Mouse (Mus musculus): ENCODE measurements at regions not wholly inside any gene's neighbourhood (a gene's known extent, or its start where the extent isn't known, plus 50 kb on each side); places are given as distances from the start of the nearest gene placed in this dataset.

GRCm38 (mm10) chrX:77009336-77009735, 406.6 kb upstream of the Cldn34d start:
- DNase-seq (ENCODE audit: low spot score in 2 of 2) = no peak
- intact Hi-C loops (cut with DNase I) = no loop called here

GRCm38 (mm10) chrX:77013890-77014289, 411.2 kb upstream of the Cldn34d start:
- intact Hi-C loops (cut with DNase I) = no loop called here
- no peak for DNase-seq (ENCODE audit: low spot score in 2 of 2)

GRCm38 (mm10) chrX:77050401-77051381, 448.0 kb upstream of the Cldn34d start:
- no peak for DNase-seq (ENCODE audit: low spot score in 2 of 2)
- intact Hi-C loops (cut with DNase I) = no loop called here

- intact Hi-C loops (cut with DNase I) = no loop called here
- no peak for DNase-seq (ENCODE audit: low spot score in 2 of 2)
Measured at GRCm38 (mm10) chrX:77052036-77052435, 449.3 kb upstream of the Cldn34d start.

- DNase-seq (ENCODE audit: low spot score in 2 of 2) = peak in 1 of 2 experiments; percentile 6
- intact Hi-C loops (cut with DNase I) = no loop called here
Measured at GRCm38 (mm10) chrX:77079776-77080175, 431.0 kb upstream of the Tbl1x start.

- intact Hi-C loops (cut with DNase I) = no loop called here
Measured at GRCm38 (mm10) chrX:77082716-77083115, 428.1 kb upstream of the Tbl1x start.

GRCm38 (mm10) chrX:77121761-77122160, 389.1 kb upstream of the Tbl1x start:
- no peak for DNase-seq (ENCODE audit: low spot score in 2 of 2)
- intact Hi-C loops (cut with DNase I) = no loop called here

More at GRCm38 (mm10) chrX:77082716-77083115, 428.1 kb upstream of the Tbl1x start:
- DNase-seq (ENCODE audit: low spot score in 2 of 2) = no peak

Data from left cerebral cortex, postnatal 36 days (tissue).